Mouse (Mus musculus) adrenal gland, postnatal 25 days (tissue): ENCODE measurements around the gene Card14. TPM values are rescaled to one million over a fixed set of nuclear protein-coding genes. Genes with fewer than 3 reads are reported as not detected.

Source experiments
- microRNA-seq, 2 experiments: library from miRNA; unstranded; fragments of <30 nt; microRNA quantifications; one replicate each; pipeline ENCODE4 v1.2.0; 2021
- total RNA-seq: library from RNA; stranded (reverse); gene quantifications from 2 replicates; pipeline ENCODE4 v1.2.3, GENCODE M21; 2021

The Card14 gene
- total RNA-seq, 1 experiment from 2014 or later = 0.30 TPM

Small RNA genes lying within 50 kb of the gene (microRNA-seq; reads per million reads assigned to microRNA genes)
- gene Mir1932 = 0.71 to 2.4 reads per million in 2 experiments

Other genes with a start within 250 kb of the Card14 start
- 100 and 121 TPM in 2 replicates for gene Cbx4, start 221.5 kb upstream of the Card14 start, total RNA-seq
- gene Tbc1d16, start 79.3 kb upstream of the Card14 start, total RNA-seq = 12.7 and 14.3 TPM in 2 replicates
- gene Ccdc40, start 79.2 kb upstream of the Card14 start, total RNA-seq = 0.29 and 1.7 TPM in 2 replicates
- gene Gaa, start 39.9 kb upstream of the Card14 start, total RNA-seq = 101 and 102 TPM in 2 replicates
- 121 and 129 TPM in 2 replicates for gene Eif4a3, start 7.7 kb upstream of the Card14 start, total RNA-seq
- gene Sgsh, start 47.8 kb downstream of the Card14 start, total RNA-seq = 21.6 and 26.9 TPM in 2 replicates
- gene Slc26a11, start 47.8 kb downstream of the Card14 start, total RNA-seq = 9.5 and 13.1 TPM in 2 replicates
- 36.8 and 46.2 TPM in 2 replicates for gene Rnf213, start 85.3 kb downstream of the Card14 start, total RNA-seq
- gene Endov, start 183.6 kb downstream of the Card14 start, total RNA-seq = 18.7 and 28.9 TPM in 2 replicates
- 2.1 and 2.9 TPM in 2 replicates for gene Nptx1, start 240.0 kb downstream of the Card14 start, total RNA-seq